ENCODE assay signal across 15 mouse cellular contexts in genomic region chr5:114264030-114264459, GRCm38 (mm10). TPM values are rescaled to one million over a fixed set of nuclear protein-coding genes. Genes with fewer than 3 reads are reported as not detected.
DNase-seq lines count a peak whose midpoint lies in the region; ATAC-seq lines count a peak whose summit lies in the region.
"Had no signal": no experiment of that assay in that cellular context is flagged by ENCODE, and none has a peak within 500 bp of the region (broad histone marks: within the 10 kb centered on the region; RNA-seq: fewer than 3 reads in every experiment).

No protein-coding gene starts in this region.

- no peak overlapping the region for H3K9ac ChIP-seq in embryonic facial prominence, embryonic 14.5 days (ENCODE audit: low read depth, low read length)
- H3K9ac ChIP-seq: limb, embryonic 15.5 days had no signal

- H3K4me1 ChIP-seq in embryonic facial prominence, embryonic 14.5 days (ENCODE audit: control insufficient read depth, insufficient read depth, low read length) = no peaks in the 10 kb centered on the region
- peaks cover 38% of the 10 kb centered on the region for H3K4me1 ChIP-seq in midbrain, embryonic 10.5 days

- H3K27me3 ChIP-seq in embryonic facial prominence, embryonic 14.5 days (replicated peaks; ENCODE audit: control insufficient read depth, insufficient read depth, low read length) = no peaks in the 10 kb centered on the region; the same call in 1 of the 2 replicates
- peaks cover 48% of the 10 kb centered on the region for H3K27me3 ChIP-seq in midbrain, embryonic 10.5 days (ENCODE audit: low read depth, poor library complexity, severe bottlenecking)

- no peak overlapping the region for H3K4me2 ChIP-seq in embryonic facial prominence, embryonic 14.5 days (ENCODE audit: low read depth, low read length)
- H3K4me2 ChIP-seq: limb, embryonic 15.5 days had no signal

- no peaks in the 10 kb centered on the region for H3K9me3 ChIP-seq in embryonic facial prominence, embryonic 14.5 days (ENCODE audit: control insufficient read depth, low read length)
- H3K9me3 ChIP-seq in midbrain, embryonic 10.5 days (replicated peaks) = 0 out of 2 replicates have a peak, but pooled peaks cover 3% of the 10 kb centered on the region
- H3K9me3 ChIP-seq: G1E; limb, embryonic 15.5 days had no signal

- ATAC-seq in embryonic facial prominence, embryonic 14.5 days (ENCODE audit: low read depth) = peak; percentile 41; the same call in 1 of the 2 replicates

- no peak overlapping the region for H3K27ac ChIP-seq in embryonic facial prominence, embryonic 14.5 days (replicated peaks; ENCODE audit: low read depth, low read length)
- peak overlapping the region; percentile 52 for H3K27ac ChIP-seq in midbrain, embryonic 10.5 days (replicated peaks)
- H3K27ac ChIP-seq: kidney, postnatal 0 days; limb, embryonic 15.5 days had no signal

- no peak overlapping the region for H3K4me3 ChIP-seq in embryonic facial prominence, embryonic 14.5 days (ENCODE audit: low read depth, low read length)
- H3K4me3 ChIP-seq in midbrain, embryonic 10.5 days = no peak overlapping the region
- H3K4me3 ChIP-seq: limb, embryonic 15.5 days had no signal

- no peaks in the 10 kb centered on the region for H3K36me3 ChIP-seq in embryonic facial prominence, embryonic 14.5 days (ENCODE audit: control insufficient read depth, insufficient read depth, low read length)
- peaks cover 38% of the 10 kb centered on the region for H3K36me3 ChIP-seq in midbrain, embryonic 10.5 days
- H3K36me3 ChIP-seq: G1E; limb, embryonic 15.5 days had no signal

- 73% methylated on average over 8 of the region's 8 CpGs for WGBS in embryonic facial prominence, embryonic 14.5 days
- 77% methylated on average over 8 of the region's 8 CpGs for WGBS in midbrain, embryonic 10.5 days

- peak; percentile 45 for DNase-seq in embryo, embryonic 11 days
- DNase-seq in embryo, embryonic 9.5 days (ENCODE audit: extremely low spot score) = no peak
- no peak for DNase-seq in embryonic facial prominence, embryonic 14.5 days (ENCODE audit: low spot score)
- peak; percentile 26 for DNase-seq in midbrain, embryonic 10.5 days (ENCODE audit: low spot score)
- DNase-seq in retina, embryonic 14.5 days (ENCODE audit: low spot score) = peak; percentile 76
- no peak for DNase-seq in right cerebral cortex, postnatal 36 days (ENCODE audit: low spot score in 2 of 2)
- no peak for DNase-seq in right cerebral cortex, adult 2 months (ENCODE audit: low spot score in 2 of 2)
- no peak for DNase-seq in gastrocnemius, postnatal 4 days (ENCODE audit: low spot score in 2 of 2)
- DNase-seq: B cell, adult 2 months; lung, postnatal 10 days; right cerebral cortex, adult 18-20 months had no signal

RNA-seq across cellular contexts. Expression of gene Foxn4, which starts 9.6 kb away (rescaled TPM):
- 0.97 and 1.1 TPM in 2 replicates for polyA plus RNA-seq in embryonic facial prominence, embryonic 14.5 days (2014; fragmentation: Nextera tagmentation; extraction: Ambion mirVana)
- polyA plus RNA-seq in midbrain, embryonic 10.5 days (2016; fragmentation: Nextera tagmentation; extraction: Ambion mirVana) = 7.2 and 11.1 TPM in 2 replicates
- under 1 TPM in 1 of 2 experiments, not detected in 1; 0.15 TPM for total RNA-seq in gastrocnemius, postnatal 4 days (2021)
- total RNA-seq: hematopoietic stem cell, adult 5-6 weeks had no signal
- polyA plus RNA-seq: G1E; kidney, postnatal 0 days; limb, embryonic 15.5 days had no signal

RNA-seq across cellular contexts. Expression of gene Myo1h, which starts 24.9 kb away (rescaled TPM):
- polyA plus RNA-seq in embryonic facial prominence, embryonic 14.5 days (2014; fragmentation: Nextera tagmentation; extraction: Ambion mirVana) = 3.0 and 3.8 TPM in 2 replicates
- polyA plus RNA-seq in midbrain, embryonic 10.5 days (2016; fragmentation: Nextera tagmentation; extraction: Ambion mirVana) = 0.57 and 0.75 TPM in 2 replicates
- under 1 TPM; 0.34 to 0.57 TPM for total RNA-seq in gastrocnemius, postnatal 4 days (2021)
- polyA plus RNA-seq: G1E had no signal

Comparison
In these comparisons a context has a peak if more than half of its experiments do, and no peak if none do; other contexts are left out.
1. DNase-seq: peak in embryo, embryonic 11 days (single experiment), midbrain, embryonic 10.5 days (single experiment) and retina, embryonic 14.5 days (single experiment); none in embryo, embryonic 9.5 days (single experiment), embryonic facial prominence, embryonic 14.5 days (single experiment), right cerebral cortex, postnatal 36 days (0 of 2), right cerebral cortex, adult 2 months (0 of 2) and gastrocnemius, postnatal 4 days (0 of 2).